Mouse (Mus musculus): ENCODE measurements at regions not wholly inside any gene's neighbourhood (a gene's known extent, or its start where the extent isn't known, plus 50 kb on each side); places are given as distances from the start of the nearest gene placed in this dataset.
A peak's percentile ranks its signal among the peaks of the same experiment; 100 is the strongest.
"Not testable (repeated sequence)": the region's sequence is repeated elsewhere in the genome, so short reads cannot be mapped to it uniquely, and the experiment has no call there.

- no peak for ATAC-seq (ENCODE audit: low FRiP score, low read depth)
- Histone ChIP-seq H3K4me1 (replicated peaks) (no peaks in the 10 kb centered on the region), H3K9ac (no peak overlapping the region), H3K27me3 (no peaks in the 10 kb centered on the region), H3K36me3 (no peaks in the 10 kb centered on the region), H3K9me3 (no peaks in the 10 kb centered on the region), H3K4me2 (no peak overlapping the region), H3K27ac (replicated peaks) (no peak overlapping the region), H3K4me3 (no peak overlapping the region)
- WGBS = 74% methylated on average over 8 of the region's 8 CpGs
These were observed 55.9 kb upstream of the Inpp4b start for GRCm38 (mm10) chr8:81286280-81287034.

- Histone ChIP-seq H3K9ac (no peak overlapping the region), H3K4me3 (no peak overlapping the region), H3K4me1 (replicated peaks) (no peaks in the 10 kb centered on the region), H3K36me3 (no peaks in the 10 kb centered on the region), H3K9me3 (no peaks in the 10 kb centered on the region), H3K4me2 (no peak overlapping the region), H3K27me3 (no peaks in the 10 kb centered on the region), H3K27ac (replicated peaks) (no peak overlapping the region)
- no peak for ATAC-seq (ENCODE audit: low FRiP score, low read depth)
- 79% methylated on average over 2 of the region's 2 CpGs for WGBS
These were observed 82.3 kb upstream of the Inpp4b start for GRCm38 (mm10) chr8:81260089-81260488.

- H3K36me3 ChIP-seq = no peaks in the 10 kb centered on the region
- H3K9me3 ChIP-seq = no peaks in the 10 kb centered on the region
- no peak for ATAC-seq (ENCODE audit: low FRiP score, low read depth)
- H3K4me3 ChIP-seq = no peak overlapping the region
- H3K4me2 ChIP-seq = no peak overlapping the region
- no peak overlapping the region for H3K9ac ChIP-seq
- H3K27me3 ChIP-seq = no peaks in the 10 kb centered on the region
- 92% methylated on average over 3 of the region's 3 CpGs for WGBS
- no peaks in the 10 kb centered on the region for H3K4me1 ChIP-seq (replicated peaks)
- no peak overlapping the region for H3K27ac ChIP-seq (replicated peaks)
These were observed 118.5 kb upstream of the Inpp4b start for GRCm38 (mm10) chr8:81223872-81224271.

- H3K36me3 ChIP-seq; H3K9ac ChIP-seq; H3K27ac ChIP-seq (replicated peaks); H3K9me3 ChIP-seq; H3K4me1 ChIP-seq (replicated peaks); ATAC-seq (ENCODE audit: low FRiP score, low read depth); H3K27me3 ChIP-seq; H3K4me3 ChIP-seq; H3K4me2 ChIP-seq: not testable (repeated sequence)
- WGBS = 80% methylated on average over 11 of the region's 11 CpGs
These were observed 155.1 kb upstream of the Inpp4b start for GRCm38 (mm10) chr8:81187061-81187790.

GRCm38 (mm10) chr8:81175537-81175936 is 160.8 kb upstream of the Usp38 start:
- H3K4me2 ChIP-seq = no peak overlapping the region
- H3K36me3 ChIP-seq = no peaks in the 10 kb centered on the region
- ATAC-seq (ENCODE audit: low FRiP score, low read depth) = no peak
- H3K27ac ChIP-seq (replicated peaks) = no peak overlapping the region
- no peaks in the 10 kb centered on the region for H3K27me3 ChIP-seq
- H3K9ac ChIP-seq = no peak overlapping the region
- no peaks in the 10 kb centered on the region for H3K4me1 ChIP-seq (replicated peaks)
- 88% methylated on average over 1 of the region's 1 CpGs for WGBS
- H3K4me3 ChIP-seq = no peak overlapping the region
- H3K9me3 ChIP-seq = no peaks in the 10 kb centered on the region

- 88% methylated on average over 3 of the region's 3 CpGs for WGBS
- Histone ChIP-seq H3K27me3 (no peaks in the 10 kb centered on the region), H3K9ac (no peak overlapping the region), H3K9me3 (no peaks in the 10 kb centered on the region), H3K36me3 (no peaks in the 10 kb centered on the region), H3K4me2 (no peak overlapping the region), H3K4me1 (replicated peaks) (no peaks in the 10 kb centered on the region), H3K27ac (replicated peaks) (no peak overlapping the region), H3K4me3 (no peak overlapping the region)
- no peak for ATAC-seq (ENCODE audit: low FRiP score, low read depth)
These were observed 132.5 kb upstream of the Usp38 start for GRCm38 (mm10) chr8:81147239-81147638.

GRCm38 (mm10) chr8:81106763-81107509 is 92.2 kb upstream of the Usp38 start:
- H3K36me3 ChIP-seq = no peaks in the 10 kb centered on the region
- H3K4me3 ChIP-seq = no peak overlapping the region
- WGBS = 67% methylated on average over 4 of the region's 4 CpGs
- H3K9ac ChIP-seq = no peak overlapping the region
- H3K9me3 ChIP-seq = no peaks in the 10 kb centered on the region
- H3K4me2 ChIP-seq = no peak overlapping the region
- H3K27me3 ChIP-seq = no peaks in the 10 kb centered on the region
- no peak for ATAC-seq (ENCODE audit: low FRiP score, low read depth)
- no peak overlapping the region for H3K27ac ChIP-seq (replicated peaks)
- H3K4me1 ChIP-seq (replicated peaks) = no peaks in the 10 kb centered on the region

GRCm38 (mm10) chr8:81098963-81099362 is 84.2 kb upstream of the Usp38 start:
- no peak overlapping the region for H3K9ac ChIP-seq
- H3K4me2 ChIP-seq = no peak overlapping the region
- no peak overlapping the region for H3K4me3 ChIP-seq
- ATAC-seq (ENCODE audit: low FRiP score, low read depth) = no peak
- WGBS = 78% methylated on average over 2 of the region's 2 CpGs
- no peak overlapping the region for H3K27ac ChIP-seq (replicated peaks)
- no peaks in the 10 kb centered on the region for H3K36me3 ChIP-seq
- H3K4me1 ChIP-seq (replicated peaks) = no peaks in the 10 kb centered on the region
- H3K27me3 ChIP-seq = no peaks in the 10 kb centered on the region
- H3K9me3 ChIP-seq = no peaks in the 10 kb centered on the region

GRCm38 (mm10) chr8:81097076-81097819 is 82.5 kb upstream of the Usp38 start:
- Histone ChIP-seq H3K4me3 (no peak overlapping the region), H3K36me3 (no peaks in the 10 kb centered on the region), H3K9me3 (no peaks in the 10 kb centered on the region), H3K4me1 (replicated peaks) (no peaks in the 10 kb centered on the region), H3K4me2 (no peak overlapping the region), H3K27me3 (no peaks in the 10 kb centered on the region), H3K9ac (no peak overlapping the region), H3K27ac (replicated peaks) (no peak overlapping the region)
- no peak for ATAC-seq (ENCODE audit: low FRiP score, low read depth)
- WGBS = 56% methylated on average over 9 of the region's 9 CpGs

GRCm38 (mm10) chr8:81095237-81095636 is 80.5 kb upstream of the Usp38 start:
- 88% methylated on average over 2 of the region's 2 CpGs for WGBS
- Histone ChIP-seq H3K4me2 (no peak overlapping the region), H3K27ac (replicated peaks) (no peak overlapping the region), H3K4me1 (replicated peaks) (no peaks in the 10 kb centered on the region), H3K9ac (no peak overlapping the region), H3K36me3 (no peaks in the 10 kb centered on the region), H3K4me3 (no peak overlapping the region), H3K27me3 (no peaks in the 10 kb centered on the region), H3K9me3 (no peaks in the 10 kb centered on the region)
- no peak for ATAC-seq (ENCODE audit: low FRiP score, low read depth)

GRCm38 (mm10) chr8:81080865-81081637 is 66.3 kb upstream of the Usp38 start:
- no peaks in the 10 kb centered on the region for H3K36me3 ChIP-seq
- 64% methylated on average over 12 of the region's 12 CpGs for WGBS
- H3K27me3 ChIP-seq = no peaks in the 10 kb centered on the region
- ATAC-seq (ENCODE audit: low FRiP score, low read depth) = peak; percentile 30; the same call in 1 of the 2 replicates
- no peaks in the 10 kb centered on the region for H3K4me1 ChIP-seq (replicated peaks)
- H3K4me3 ChIP-seq = no peak overlapping the region
- H3K9me3 ChIP-seq = no peaks in the 10 kb centered on the region
- H3K4me2 ChIP-seq = no peak overlapping the region
- H3K27ac ChIP-seq (replicated peaks) = no peak overlapping the region
- H3K9ac ChIP-seq = no peak overlapping the region
